Mouse (Mus musculus) lung, embryonic 16.5 days (tissue): ENCODE data around the gene Nanos3. TPM values are rescaled to one million over a fixed set of nuclear protein-coding genes. Genes with fewer than 3 reads are reported as not detected.
A peak's percentile ranks its signal among the peaks of the same experiment; 100 is the strongest.

Experiments
- ATAC-seq: fragments of 200-750 bp; cut with Nextera tagmentation; 2 replicates; pipeline ENCODE4 v1.8.0; 2017; ENCODE audit warnings: low read depth, mild to moderate bottlenecking, moderate library complexity
- H3K27ac ChIP-seq: fragments of 300-500 bp; sonication (generic); 2 replicates; pipeline ENCODE4 v1.5.1; 2014; ENCODE audit warnings: mild to moderate bottlenecking, control low read depth, low read length
- H3K27me3 ChIP-seq: fragments of 300-500 bp; sonication (generic); 2 replicates; pipeline ENCODE4 v1.6.1; 2014; ENCODE audit warnings: low read depth, low read length, mixed read lengths; ENCODE audit not compliant: control insufficient read depth, insufficient read depth
- H3K36me3 ChIP-seq: fragments of 300-500 bp; sonication (generic); 2 replicates; pipeline ENCODE4 v1.6.1; 2014; ENCODE audit warnings: low read length; ENCODE audit not compliant: control insufficient read depth, insufficient read depth
- H3K4me1 ChIP-seq: fragments of 300-500 bp; sonication (generic); replicated peaks from 2 replicates; pipeline ENCODE4 v1.6.1; 2014; ENCODE audit warnings: low read length, mixed read lengths; ENCODE audit not compliant: control insufficient read depth, insufficient read depth
- H3K4me2 ChIP-seq: fragments of 300-500 bp; sonication (generic); 2 replicates; pipeline ENCODE4 v1.6.1; 2014; ENCODE audit warnings: low read depth, low read length, control low read depth
- H3K4me3 ChIP-seq: fragments of 300-500 bp; sonication (generic); 2 replicates; pipeline ENCODE4 v1.5.1; 2014; ENCODE audit warnings: mild to moderate bottlenecking, low read length, control low read depth
- H3K9ac ChIP-seq: fragments of 300-500 bp; sonication (generic); 2 replicates; pipeline ENCODE4 v1.6.1; 2014; ENCODE audit warnings: low read length, control low read depth
- H3K9me3 ChIP-seq: fragments of 300-500 bp; sonication (generic); 2 replicates; pipeline ENCODE4 v1.6.1; 2016; ENCODE audit warnings: low read length; ENCODE audit not compliant: control insufficient read depth
- WGBS: fragments of 180-500 bp; shearing (Covaris S2); extraction: QIAGEN DNeasy Blood & Tissue Kit; methylation state at CpG from one replicate; pipeline ENCODE4 v1.1.7; 2014; 5-methylcytosine and 5-hydroxymethylcytosine counted together
- polyA plus RNA-seq: library from polyadenylated mRNA; unstranded; fragments of >200 nt; fragmentation: Nextera tagmentation; extraction: Ambion mirVana; gene quantifications from 2 replicates; pipeline ENCODE4 v1.2.1, GENCODE M21; 2015

Gene Nanos3
- polyA plus RNA-seq, 1 experiment from 2014 or later: 3.5 TPM

DNA sequence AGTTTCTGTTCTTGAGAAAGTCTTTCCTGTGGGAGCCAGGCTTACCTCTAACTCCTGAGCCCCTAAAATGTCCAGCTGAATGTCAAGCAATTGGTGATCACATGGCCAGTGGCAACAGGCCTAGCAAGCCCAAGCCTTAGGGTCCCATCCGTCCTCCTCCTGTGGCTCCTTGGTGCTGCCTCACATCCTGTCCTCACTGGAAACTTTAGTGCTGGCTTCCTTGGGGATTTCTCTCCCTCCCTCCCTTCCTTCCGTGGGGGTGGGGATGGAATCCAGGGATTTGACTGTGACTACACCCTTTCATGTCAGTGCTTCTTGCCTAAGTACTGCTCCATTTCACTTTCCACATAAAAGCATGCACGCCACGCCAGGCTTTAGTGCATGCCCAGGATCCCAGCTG lies 4.6 kb upstream of the Nanos3 start:
- Histone ChIP-seq H3K4me3 (no peak overlapping the region), H3K9me3 (peaks cover 2% of the 10 kb centered on the region; the same call in 1 of the 2 replicates), H3K27ac (peak overlapping the region; percentile 90), H3K36me3 (no peaks in the 10 kb centered on the region), H3K4me1 (peaks cover 36% of the 10 kb centered on the region), H3K27me3 (no peaks in the 10 kb centered on the region), H3K4me2 (no peak overlapping the region), H3K9ac (peak overlapping the region; percentile 21; the same call in 1 of the 2 replicates)
- ATAC-seq: no peak
- WGBS: 44% methylated on average over 4 of the region's 4 CpGs

DNA sequence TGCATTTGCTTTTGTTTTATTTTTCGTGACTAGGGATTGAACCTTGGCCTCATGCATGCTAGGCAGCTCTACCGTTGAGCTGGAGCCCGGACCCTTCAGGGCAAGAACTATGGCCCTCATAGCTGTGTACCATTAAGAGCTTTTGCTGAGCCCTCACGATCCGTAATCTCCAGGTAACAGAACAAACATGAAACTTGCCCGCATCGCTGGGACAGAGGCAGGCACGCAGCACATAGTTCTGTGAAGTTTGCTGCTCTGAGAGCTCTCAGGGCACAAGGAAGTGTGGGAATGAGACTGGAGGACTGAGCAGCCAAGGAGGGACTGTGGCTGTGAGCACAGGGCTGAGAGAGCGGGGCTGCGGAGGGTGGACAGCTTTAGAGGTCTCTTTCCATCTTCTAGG lies 3.7 kb upstream of the Nanos3 start:
- WGBS: 56% methylated on average over 10 of the region's 10 CpGs
- no peak overlapping the region for H3K4me3 ChIP-seq
- no peak overlapping the region for H3K4me2 ChIP-seq
- H3K9ac ChIP-seq: peak overlapping the region; percentile 3
- peaks cover 2% of the 10 kb centered on the region; the same call in 1 of the 2 replicates for H3K9me3 ChIP-seq
- peak; percentile 42 for ATAC-seq
- H3K4me1 ChIP-seq: peaks cover 39% of the 10 kb centered on the region
- H3K27me3 ChIP-seq: no peaks in the 10 kb centered on the region
- H3K36me3 ChIP-seq: no peaks in the 10 kb centered on the region
- peak overlapping the region; percentile 90 for H3K27ac ChIP-seq

DNA sequence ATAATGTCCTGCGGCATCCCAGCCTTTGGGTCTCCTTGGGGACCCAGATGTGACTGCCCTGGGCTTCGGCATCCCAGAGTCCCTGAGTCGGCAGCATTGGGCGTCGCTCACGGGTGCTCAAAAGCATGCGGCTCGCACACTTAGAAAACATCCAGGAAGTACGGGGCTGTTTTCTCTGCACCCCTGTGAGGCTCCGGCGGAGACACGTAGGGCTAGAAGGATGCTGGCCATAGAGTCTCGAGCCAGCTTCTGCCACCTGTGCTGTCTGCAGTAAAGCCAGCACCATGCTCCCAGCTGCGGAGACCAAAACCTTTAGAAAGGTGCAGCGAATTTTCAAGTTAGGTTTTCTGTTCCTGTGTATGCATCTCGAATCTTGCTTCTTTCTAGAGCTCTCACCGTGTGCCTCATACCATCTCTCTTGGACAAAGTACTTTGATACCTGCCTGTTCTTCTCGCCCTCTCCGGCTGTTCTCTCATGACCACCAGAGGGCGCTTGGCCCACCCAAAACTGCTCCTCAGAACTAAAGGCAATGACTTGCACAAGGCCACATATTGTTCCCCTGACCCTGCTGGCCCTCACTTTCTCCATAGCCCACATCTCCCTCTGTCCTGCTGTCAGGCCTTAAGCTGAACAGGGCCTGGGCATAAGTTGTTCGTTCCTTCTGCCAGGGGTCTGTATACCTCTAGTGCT lies 2.2 kb upstream of the Nanos3 start:
- H3K4me2 ChIP-seq: peak overlapping the region; percentile 81
- H3K4me1 ChIP-seq: peaks cover 35% of the 10 kb centered on the region
- WGBS: 4% methylated on average over 21 of the region's 21 CpGs
- H3K4me3 ChIP-seq: peak overlapping the region; percentile 42
- H3K27me3 ChIP-seq: no peaks in the 10 kb centered on the region
- peak overlapping the region; percentile 11 for H3K27ac ChIP-seq
- no peaks in the 10 kb centered on the region for H3K36me3 ChIP-seq
- peaks cover 2% of the 10 kb centered on the region; the same call in 1 of the 2 replicates for H3K9me3 ChIP-seq
- peak overlapping the region; percentile 59 for H3K9ac ChIP-seq
- no peak for ATAC-seq

DNA sequence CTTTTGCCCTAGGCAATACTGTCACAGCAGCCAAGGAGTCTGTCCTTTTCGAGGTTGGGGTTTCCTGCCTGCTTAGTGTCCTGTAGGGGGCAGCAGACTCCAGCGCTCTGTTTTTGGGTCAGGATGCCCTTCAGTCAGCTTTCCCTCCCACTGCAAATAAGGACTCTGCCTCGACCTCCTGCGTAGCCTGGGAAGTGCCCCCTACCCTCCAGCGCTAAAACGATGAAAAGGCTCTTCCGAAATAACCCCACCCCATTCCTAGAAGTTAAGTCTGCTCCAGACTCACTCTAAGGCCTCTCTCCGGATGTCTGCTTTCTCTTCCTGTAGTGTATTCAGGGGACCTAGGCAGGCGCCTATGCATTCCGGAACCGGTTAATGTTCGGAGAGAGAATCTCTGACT lies 1.5 kb upstream of the Nanos3 start:
- Histone ChIP-seq H3K9ac (peak overlapping the region; percentile 59), H3K4me3 (peak overlapping the region; percentile 42), H3K27ac (peak overlapping the region; percentile 11; the same call in 1 of the 2 replicates), H3K4me1 (peaks cover 28% of the 10 kb centered on the region), H3K4me2 (peak overlapping the region; percentile 81), H3K36me3 (no peaks in the 10 kb centered on the region), H3K27me3 (no peaks in the 10 kb centered on the region), H3K9me3 (peaks cover 2% of the 10 kb centered on the region; the same call in 1 of the 2 replicates)
- ATAC-seq: peak; percentile 37
- WGBS: under 1% methylated on average over 12 of the region's 12 CpGs

DNA sequence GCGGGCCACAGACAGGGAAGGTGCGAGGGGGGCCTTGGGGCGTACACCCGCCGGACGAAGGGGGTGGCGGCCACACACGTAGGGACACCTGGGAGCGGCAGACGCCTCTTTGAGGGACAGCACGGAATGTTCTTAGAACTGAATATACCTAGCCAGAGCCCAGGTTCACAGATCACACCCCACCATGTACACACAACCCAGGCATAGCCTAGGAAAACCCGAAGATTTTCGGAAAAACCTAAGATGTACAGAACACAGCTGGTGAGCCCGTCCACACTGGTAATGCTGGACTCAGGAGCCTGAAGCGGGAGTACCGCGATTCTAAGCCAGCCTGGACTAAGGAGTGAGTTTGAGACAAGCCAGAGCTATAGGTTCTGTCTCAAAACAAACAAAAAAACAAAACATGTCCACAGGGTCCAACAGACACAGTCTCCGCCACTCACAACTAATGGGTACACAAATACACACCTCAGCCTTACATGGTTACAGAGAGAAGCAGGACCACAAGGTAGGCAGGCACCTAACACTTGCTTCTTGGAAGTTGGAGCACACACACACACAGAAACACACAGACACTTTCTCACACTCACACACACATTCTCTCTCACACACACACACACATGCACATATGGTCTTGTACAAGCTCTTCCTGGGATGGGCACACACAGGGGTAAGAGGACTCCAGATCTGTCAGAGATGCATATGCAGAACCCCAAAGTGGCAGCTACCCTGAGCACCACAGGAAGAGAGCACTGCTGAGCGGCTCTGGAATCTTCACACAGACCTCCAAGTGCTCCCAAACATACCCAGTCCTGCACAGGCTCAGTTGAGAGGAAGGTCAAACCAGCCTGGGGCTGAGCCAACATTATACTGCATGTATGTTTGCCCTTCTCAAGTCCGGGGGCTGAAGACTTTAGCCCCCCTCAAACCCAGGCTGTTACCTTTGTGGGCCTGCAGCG lies 653 bp downstream of the Nanos3 start:
- Histone ChIP-seq H3K4me1 (peaks cover 40% of the 10 kb centered on the region), H3K4me2 (peak overlapping the region; percentile 90), H3K27me3 (no peaks in the 10 kb centered on the region), H3K9ac (peak overlapping the region; percentile 96), H3K4me3 (peak overlapping the region; percentile 84), H3K27ac (peak overlapping the region; percentile 88), H3K9me3 (peaks cover 2% of the 10 kb centered on the region; the same call in 1 of the 2 replicates), H3K36me3 (no peaks in the 10 kb centered on the region)
- ATAC-seq: no peak
- WGBS: 12% methylated on average over 20 of the region's 21 CpGs

DNA sequence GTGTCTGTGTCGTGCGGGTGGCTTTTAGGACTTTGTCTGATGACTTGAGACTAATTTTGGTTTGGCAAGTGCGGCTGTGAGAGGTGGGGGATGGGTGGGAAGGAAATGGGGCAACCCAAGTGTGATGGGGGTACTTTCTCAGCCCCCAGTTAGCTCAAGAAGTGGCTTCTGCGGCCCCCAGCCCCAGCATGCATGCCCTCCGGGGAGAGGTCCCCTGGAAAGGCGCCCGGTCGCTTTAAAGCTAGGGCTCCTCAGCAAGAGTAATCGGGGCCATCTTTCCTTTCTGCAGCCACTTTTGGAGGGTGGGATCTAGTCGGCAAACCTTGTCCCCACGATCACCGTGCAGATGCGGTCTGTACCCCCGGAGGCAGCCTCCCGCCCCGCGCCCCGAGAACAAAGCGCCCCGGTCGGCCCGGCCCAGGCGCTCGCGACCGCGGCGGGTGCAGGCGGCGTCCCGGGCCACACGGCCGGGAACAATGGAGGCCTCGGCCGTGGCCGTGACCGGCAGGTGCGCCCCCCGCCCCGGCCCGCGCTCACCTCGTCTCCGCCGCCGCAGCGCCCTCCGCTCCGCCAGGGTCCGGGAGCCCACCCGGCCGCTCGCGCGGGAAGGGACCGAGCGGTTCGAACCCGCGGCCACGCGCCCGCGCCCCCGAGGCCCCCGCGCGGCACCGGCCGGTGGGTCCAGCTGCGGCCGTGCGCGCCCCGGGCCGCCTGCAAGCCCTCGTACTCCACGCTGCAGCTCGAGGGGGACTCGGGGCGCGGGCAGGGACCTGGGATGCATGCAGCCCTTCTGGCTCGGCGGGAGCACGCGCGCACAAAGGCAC lies 1.5 kb downstream of the Nanos3 start:
- peak overlapping the region; percentile 88 for H3K27ac ChIP-seq
- peaks cover 35% of the 10 kb centered on the region for H3K4me1 ChIP-seq
- H3K9ac ChIP-seq: peak overlapping the region; percentile 96
- H3K9me3 ChIP-seq: peaks cover 2% of the 10 kb centered on the region; the same call in 1 of the 2 replicates
- peak overlapping the region; percentile 90 for H3K4me2 ChIP-seq
- H3K27me3 ChIP-seq: no peaks in the 10 kb centered on the region
- H3K4me3 ChIP-seq: peak overlapping the region; percentile 84
- ATAC-seq: peak; percentile 27
- H3K36me3 ChIP-seq: no peaks in the 10 kb centered on the region
- under 1% methylated on average over 79 of the region's 87 CpGs for WGBS

DNA sequence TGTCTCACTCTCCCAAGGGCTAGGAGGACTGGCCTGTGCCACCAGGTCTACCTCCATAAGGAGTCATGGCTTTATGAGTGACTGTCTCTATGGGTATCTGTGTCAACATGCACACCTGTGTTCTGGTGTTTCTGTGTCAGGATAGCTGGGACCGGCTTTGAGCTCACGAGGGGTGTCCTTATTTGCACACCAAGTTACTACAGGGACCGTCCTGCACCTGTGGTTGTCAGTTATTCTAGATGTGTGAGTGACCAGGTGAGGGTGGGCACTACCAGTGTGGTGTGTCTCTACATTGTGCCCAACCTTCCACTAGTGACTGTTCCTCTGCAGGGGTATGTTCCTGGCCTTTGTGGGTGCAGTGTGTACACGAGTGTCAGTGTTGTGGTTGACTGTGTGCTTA lies 2.2 kb downstream of the Nanos3 start:
- WGBS: 31% methylated on average over 4 of the region's 4 CpGs
- ATAC-seq: no peak
- peaks cover 35% of the 10 kb centered on the region for H3K4me1 ChIP-seq
- H3K27ac ChIP-seq: peak overlapping the region; percentile 88
- H3K9ac ChIP-seq: peak overlapping the region; percentile 96
- peak overlapping the region; percentile 90 for H3K4me2 ChIP-seq
- H3K4me3 ChIP-seq: peak overlapping the region; percentile 84
- H3K36me3 ChIP-seq: no peaks in the 10 kb centered on the region
- peaks cover 2% of the 10 kb centered on the region; the same call in 1 of the 2 replicates for H3K9me3 ChIP-seq
- no peaks in the 10 kb centered on the region for H3K27me3 ChIP-seq

DNA sequence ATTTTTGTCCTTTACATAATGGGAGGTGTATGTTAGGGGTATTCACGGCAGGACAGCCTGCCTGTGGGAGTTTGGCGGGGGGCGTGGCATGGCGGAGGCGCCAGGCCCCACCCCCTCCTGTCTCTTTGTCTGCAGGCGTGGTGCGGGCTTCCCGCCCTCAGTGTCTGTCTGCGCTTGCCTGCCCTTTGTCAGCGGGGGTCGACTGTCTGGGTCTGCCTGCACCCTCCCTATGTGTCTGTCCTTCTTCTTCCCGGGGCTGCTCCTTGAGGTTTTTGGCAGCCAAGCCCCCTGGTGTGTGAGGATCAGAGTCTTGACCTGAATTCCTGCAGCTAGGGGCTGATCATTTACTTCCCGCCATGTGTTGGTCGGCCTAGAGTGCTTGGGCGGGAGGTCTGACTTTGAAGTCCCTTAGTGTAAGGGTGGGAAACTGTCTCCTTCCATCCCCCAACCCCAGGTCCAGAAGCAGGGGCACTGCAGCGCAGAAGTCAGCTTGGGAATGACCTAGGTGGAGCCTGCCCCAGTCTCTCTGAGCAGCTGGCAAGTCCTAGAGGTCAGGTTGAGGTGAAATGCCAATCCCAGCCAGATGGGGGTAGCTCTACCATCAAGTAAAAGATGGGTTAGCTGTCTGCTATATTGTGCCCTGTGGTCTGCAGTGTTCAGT lies 4.4 kb downstream of the Nanos3 start:
- 2% methylated on average over 16 of the region's 16 CpGs for WGBS
- ATAC-seq: peak; percentile 69
- Histone ChIP-seq H3K9me3 (peaks cover 2% of the 10 kb centered on the region; the same call in 1 of the 2 replicates), H3K4me3 (peak overlapping the region; percentile 11), H3K36me3 (no peaks in the 10 kb centered on the region), H3K4me1 (peaks cover 28% of the 10 kb centered on the region), H3K27me3 (no peaks in the 10 kb centered on the region), H3K9ac (peak overlapping the region; percentile 54), H3K4me2 (peak overlapping the region; percentile 42), H3K27ac (peak overlapping the region; percentile 4; the same call in 1 of the 2 replicates)
